Mouse (Mus musculus) midbrain, embryonic 10.5 days (tissue): Measurements from ENCODE around the gene Slc22a17. TPM values are rescaled to one million over a fixed set of nuclear protein-coding genes. Genes with fewer than 3 reads are reported as not detected.

ENCODE experiments used
- DNase-seq: peaks from one replicate; pipeline ENCODE4 v3.0.0-alpha.2; 2017; ENCODE audit warnings: low spot score
- H3K27ac ChIP-seq: fragments of 300-500 bp; sonication (generic); replicated peaks from 2 replicates; pipeline ENCODE4 v1.5.1; 2016; ENCODE audit warnings: mild to moderate bottlenecking
- H3K27me3 ChIP-seq: fragments of 300-500 bp; sonication (generic); 2 replicates; pipeline ENCODE4 v1.6.1; 2016; ENCODE audit warnings: low read depth, mild to moderate bottlenecking; ENCODE audit not compliant: poor library complexity, severe bottlenecking
- H3K36me3 ChIP-seq: fragments of 300-500 bp; sonication (generic); 2 replicates; pipeline ENCODE4 v1.6.1; 2016; ENCODE audit warnings: mild to moderate bottlenecking, moderate library complexity
- H3K4me1 ChIP-seq: fragments of 300-500 bp; sonication (generic); 2 replicates; pipeline ENCODE4 v1.6.1; 2016
- H3K4me3 ChIP-seq: fragments of 300-500 bp; sonication (generic); 2 replicates; pipeline ENCODE4 v1.5.1; 2016; ENCODE audit warnings: mild to moderate bottlenecking, moderate library complexity
- H3K9me3 ChIP-seq: fragments of 300-500 bp; sonication (generic); replicated peaks from 2 replicates; pipeline ENCODE4 v1.6.1; 2016; ENCODE audit warnings: mild to moderate bottlenecking
- WGBS: fragments of 180-500 bp; shearing (Covaris S2); methylation state at CpG from one replicate; pipeline ENCODE4 v1.1.7; 2016; 5-methylcytosine and 5-hydroxymethylcytosine counted together
- polyA plus RNA-seq: library from polyadenylated mRNA; unstranded; fragments of >200 nt; fragmentation: Nextera tagmentation; extraction: Ambion mirVana; gene quantifications from 2 replicates; pipeline ENCODE4 v1.2.1, GENCODE M21; 2016

Slc22a17 gene
- polyA plus RNA-seq, 1 experiment from 2014 or later: 42.0 TPM

DNA sequence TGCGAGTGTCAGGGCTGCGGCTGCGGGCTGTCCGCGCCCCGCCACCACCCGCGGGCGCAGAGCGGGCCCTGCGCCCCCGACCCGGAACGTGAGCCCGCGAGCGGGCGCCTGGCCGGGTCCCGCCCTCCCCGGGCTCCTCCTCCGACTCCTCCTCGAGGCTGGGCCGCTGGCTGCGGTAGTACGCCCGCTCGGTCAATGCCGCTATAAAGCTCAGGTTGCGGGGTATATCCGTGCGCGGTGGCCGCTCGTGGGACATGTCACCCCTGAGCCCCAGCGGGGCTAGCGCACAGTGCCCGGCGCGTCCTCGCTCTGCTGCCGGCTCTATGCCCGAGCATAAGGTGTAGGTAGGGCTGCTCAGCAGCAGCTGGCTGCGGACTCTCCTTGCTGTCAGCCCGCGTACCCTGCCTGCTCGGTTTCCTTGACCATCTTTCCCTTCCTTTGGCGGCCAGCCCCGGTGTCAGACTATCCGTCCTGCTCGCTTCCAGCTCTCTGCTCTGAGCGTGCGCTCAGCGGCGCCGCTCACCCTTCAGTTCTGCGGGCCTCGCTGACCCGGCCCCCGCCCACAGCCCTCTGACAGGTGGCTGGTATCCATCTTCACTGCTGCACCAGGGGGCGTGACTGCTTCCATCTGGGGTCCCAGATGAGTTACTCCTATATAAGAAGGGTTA is 35.8 kb downstream of the Slc22a17 start, which contains the start of gene Ppp1r3e:
Ppp1r3e (minus strand) TSS at position 503 of the 668 bp plus-strand sequence.
- Histone ChIP-seq H3K9me3 (no peaks in the 10 kb centered on the region), H3K36me3 (no peaks in the 10 kb centered on the region), H3K4me3 (peak within 1 kb of the TSS; percentile 85), H3K27ac (peak within 1 kb of the TSS; percentile 90), H3K27me3 (peaks cover 27% of the 10 kb centered on the region), H3K4me1 (peaks cover 26% of the 10 kb centered on the region)
- DNase-seq: peak; percentile 69
- WGBS: under 1% methylated on average over 60 of the region's 61 CpGs

DNA sequence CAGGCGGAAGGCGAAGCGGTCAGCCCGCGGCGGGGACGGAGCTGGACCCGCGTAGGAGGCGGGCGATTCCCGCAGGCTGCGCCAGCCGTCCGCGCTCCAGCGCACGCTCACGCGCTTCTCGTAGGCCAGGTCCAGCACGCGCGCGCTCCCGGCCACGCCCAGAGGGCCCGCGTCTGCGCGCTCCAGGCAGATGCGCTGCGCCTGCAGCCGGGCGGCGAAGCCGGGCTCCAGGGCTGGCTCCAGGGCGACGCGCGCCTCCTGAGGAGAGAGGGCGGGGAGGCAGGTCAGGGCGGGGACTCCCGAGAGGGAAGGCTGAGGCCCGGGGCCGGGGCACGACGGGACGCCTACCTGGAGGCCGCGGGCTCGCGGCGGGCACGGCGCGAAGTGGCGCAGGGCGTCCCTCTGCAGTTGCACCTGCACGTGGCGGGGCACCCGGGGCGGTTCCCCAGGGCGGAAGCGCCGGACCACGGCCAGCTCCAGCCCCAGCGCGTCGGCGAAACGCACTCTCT is 36.3 kb downstream of the Slc22a17 start:
- peaks cover 27% of the 10 kb centered on the region for H3K27me3 ChIP-seq
- H3K9me3 ChIP-seq: no peaks in the 10 kb centered on the region
- H3K36me3 ChIP-seq: no peaks in the 10 kb centered on the region
- peak overlapping the region; percentile 90 for H3K27ac ChIP-seq
- DNase-seq: peak; percentile 89
- H3K4me3 ChIP-seq: peak overlapping the region; percentile 85
- peaks cover 26% of the 10 kb centered on the region for H3K4me1 ChIP-seq
- WGBS: under 1% methylated on average over 72 of the region's 72 CpGs

DNA sequence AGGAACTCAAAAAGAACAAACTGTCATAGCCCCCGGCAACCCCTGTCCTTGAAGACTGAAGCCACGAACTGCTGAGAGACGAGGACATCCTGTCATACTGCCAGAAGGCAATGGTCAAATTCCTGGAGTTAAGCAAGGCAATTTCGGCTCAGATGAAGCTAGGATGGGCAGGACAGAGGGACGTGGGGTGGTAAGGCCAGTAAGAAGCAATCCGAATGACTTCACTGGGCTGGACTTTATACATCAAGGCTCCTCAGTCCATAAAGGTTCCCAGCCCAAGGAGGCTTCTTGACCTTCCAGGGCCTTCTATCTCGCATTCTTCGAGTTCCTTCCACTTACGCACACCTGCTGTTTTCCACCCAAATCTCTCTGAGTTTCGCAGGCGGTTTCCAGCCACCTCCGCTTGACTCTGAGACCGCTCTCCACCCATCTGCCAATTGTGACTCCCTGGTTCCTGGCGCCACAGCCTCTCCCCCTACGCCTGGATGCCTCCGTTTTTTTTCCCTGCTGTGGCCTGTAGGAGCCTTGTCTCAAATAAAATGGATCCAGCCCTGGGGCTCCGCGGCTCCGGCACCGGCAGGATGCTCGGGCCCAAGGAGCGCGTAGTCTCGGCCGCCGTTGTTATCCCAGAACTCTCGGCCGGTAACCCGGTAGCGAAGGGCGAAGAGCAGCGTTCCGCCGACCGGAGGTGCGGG is 36.9 kb downstream of the Slc22a17 start:
- H3K4me3 ChIP-seq: peak overlapping the region; percentile 85
- no peaks in the 10 kb centered on the region for H3K36me3 ChIP-seq
- H3K27ac ChIP-seq: peak overlapping the region; percentile 90
- no peaks in the 10 kb centered on the region for H3K9me3 ChIP-seq
- H3K27me3 ChIP-seq: peaks cover 27% of the 10 kb centered on the region
- WGBS: 2% methylated on average over 36 of the region's 36 CpGs
- H3K4me1 ChIP-seq: peaks cover 26% of the 10 kb centered on the region
- DNase-seq: no peak

- WGBS: 88% methylated on average over 3 of the region's 3 CpGs
Measured at GRCm38 (mm10) chr14:54874165-54874564, 38.8 kb downstream of the Slc22a17 start.

DNA sequence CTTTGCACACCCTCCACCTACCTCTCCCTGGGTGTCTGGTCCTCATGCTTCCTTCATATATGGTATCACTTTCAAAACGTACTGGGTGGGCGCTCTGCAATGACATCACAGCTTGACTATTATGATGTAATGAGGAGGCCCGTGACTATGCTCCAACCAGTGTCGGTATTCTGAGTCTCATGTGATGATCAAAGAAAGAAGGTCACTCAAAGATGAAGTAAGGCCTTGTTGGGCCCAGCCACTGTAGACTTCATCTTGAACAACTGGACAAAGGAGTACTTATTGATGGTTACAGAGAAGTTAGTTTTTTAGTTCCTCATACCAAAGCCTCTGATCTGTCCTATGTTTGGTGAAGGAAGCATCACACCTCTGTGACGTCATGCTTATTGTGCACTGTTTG is 42.1 kb downstream of the Slc22a17 start, which contains the start of gene Homez:
Homez (minus strand) TSS at position 101 of the 400 bp plus-strand sequence.
- peaks cover 8% of the 10 kb centered on the region; the same call in 1 of the 2 replicates for H3K27me3 ChIP-seq
- H3K27ac ChIP-seq: no peak within 1 kb of the TSS
- H3K4me1 ChIP-seq: peaks cover 6% of the 10 kb centered on the region
- H3K36me3 ChIP-seq: no peaks in the 10 kb centered on the region
- 89% methylated on average over 5 of the region's 5 CpGs for WGBS
- no peak for DNase-seq
- no peak within 1 kb of the TSS for H3K4me3 ChIP-seq
- no peaks in the 10 kb centered on the region for H3K9me3 ChIP-seq

More at GRCm38 (mm10) chr14:54874165-54874564, 38.8 kb downstream of the Slc22a17 start:
- DNase-seq: no peak
- Histone ChIP-seq H3K9me3 (no peaks in the 10 kb centered on the region), H3K4me1 (peaks cover 26% of the 10 kb centered on the region), H3K4me3 (no peak overlapping the region), H3K27me3 (peaks cover 27% of the 10 kb centered on the region), H3K36me3 (no peaks in the 10 kb centered on the region), H3K27ac (no peak overlapping the region)

DNA sequence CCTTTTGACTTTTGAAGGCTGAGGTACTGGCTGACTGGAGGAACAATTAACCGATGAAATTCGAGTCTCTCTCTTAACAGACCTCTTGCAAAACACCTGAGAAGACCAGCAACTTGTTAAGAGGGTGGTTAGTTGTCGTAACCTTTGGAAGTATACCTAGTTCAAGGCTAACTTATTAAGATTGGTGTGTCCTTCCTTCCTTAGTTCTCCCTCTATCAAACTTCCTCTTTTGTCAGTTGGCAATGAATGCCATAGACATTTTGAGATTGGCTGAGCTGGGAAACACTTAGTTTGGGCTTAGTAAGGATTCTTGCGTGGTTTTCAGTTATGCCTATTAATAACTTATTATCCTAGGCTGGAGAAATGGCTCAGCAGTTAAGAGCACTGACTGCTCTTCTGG is 44.9 kb downstream of the Slc22a17 start:
- Histone ChIP-seq H3K4me1 (peaks cover 11% of the 10 kb centered on the region), H3K27me3 (no peaks in the 10 kb centered on the region), H3K27ac (no peak overlapping the region), H3K4me3 (no peak overlapping the region), H3K36me3 (no peaks in the 10 kb centered on the region), H3K9me3 (no peaks in the 10 kb centered on the region)
- WGBS: 86% methylated on average over 4 of the region's 4 CpGs
- no peak for DNase-seq

DNA sequence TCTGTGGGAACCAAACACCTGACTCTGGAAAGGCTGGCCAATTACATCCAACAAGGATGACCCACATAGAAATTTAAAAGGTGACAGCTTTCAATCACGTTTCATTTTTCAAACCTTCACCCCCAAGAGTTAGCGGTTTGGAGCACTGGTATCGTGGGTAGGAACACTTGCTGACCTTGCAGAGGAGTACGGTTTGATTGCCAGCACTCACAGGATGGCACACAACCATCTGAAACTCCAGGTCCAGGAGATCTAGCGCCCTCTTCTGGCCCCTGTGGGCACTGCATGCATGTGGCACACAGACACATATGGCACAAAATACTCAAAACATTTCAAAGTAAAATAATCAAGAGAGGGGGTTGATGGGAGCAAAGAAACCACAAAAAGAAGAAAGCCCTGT is 46.0 kb downstream of the Slc22a17 start:
- 55% methylated on average over 5 of the region's 5 CpGs for WGBS
- H3K4me3 ChIP-seq: no peak overlapping the region
- H3K9me3 ChIP-seq: no peaks in the 10 kb centered on the region
- peaks cover 21% of the 10 kb centered on the region for H3K4me1 ChIP-seq
- DNase-seq: peak; percentile 26
- no peaks in the 10 kb centered on the region for H3K27me3 ChIP-seq
- H3K27ac ChIP-seq: no peak overlapping the region
- H3K36me3 ChIP-seq: no peaks in the 10 kb centered on the region

DNA sequence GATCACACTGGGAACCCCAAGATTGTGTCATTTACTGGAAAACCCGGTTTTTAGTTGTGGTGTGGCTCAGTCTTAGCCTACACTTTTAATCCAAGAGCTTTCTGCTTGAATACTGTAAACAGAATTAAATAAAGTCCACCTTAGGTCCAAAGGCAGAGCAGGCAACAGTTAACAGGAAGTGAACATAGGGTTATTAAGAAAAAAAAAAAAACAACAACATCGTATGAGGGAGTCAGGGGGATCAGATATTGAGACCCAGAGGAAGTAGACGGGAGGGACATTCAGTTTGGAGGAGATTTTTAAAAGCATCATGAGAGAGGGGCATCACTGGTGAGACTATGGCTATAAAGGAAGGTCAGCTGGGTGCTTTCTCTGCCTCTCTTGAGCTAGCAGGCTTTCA is 46.7 kb downstream of the Slc22a17 start:
- Histone ChIP-seq H3K36me3 (no peaks in the 10 kb centered on the region), H3K27me3 (no peaks in the 10 kb centered on the region), H3K4me1 (peaks cover 21% of the 10 kb centered on the region), H3K4me3 (no peak overlapping the region), H3K9me3 (no peaks in the 10 kb centered on the region), H3K27ac (no peak overlapping the region)
- DNase-seq: no peak
- 76% methylated on average over 3 of the region's 3 CpGs for WGBS

DNA sequence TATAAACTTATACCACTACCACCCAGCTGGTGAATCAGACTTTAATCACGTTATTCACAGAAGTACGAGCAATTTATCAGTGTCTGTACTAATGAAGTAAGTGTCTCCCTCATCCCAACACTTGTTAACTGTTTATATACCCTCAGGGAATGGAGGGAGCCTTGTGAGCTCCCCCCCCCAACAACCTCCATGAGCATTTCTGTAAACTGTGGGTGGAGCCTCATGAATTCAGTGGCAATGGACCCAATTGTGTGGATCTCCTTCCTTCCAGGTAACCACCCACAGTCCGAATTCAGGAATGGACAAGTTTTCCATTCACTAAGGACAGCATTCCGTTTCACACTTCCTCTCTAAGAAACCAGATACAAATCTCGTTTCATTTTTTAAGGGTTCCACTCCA is 47.3 kb downstream of the Slc22a17 start:
- DNase-seq: no peak
- no peaks in the 10 kb centered on the region for H3K36me3 ChIP-seq
- no peaks in the 10 kb centered on the region for H3K9me3 ChIP-seq
- H3K4me1 ChIP-seq: peaks cover 21% of the 10 kb centered on the region
- H3K27me3 ChIP-seq: no peaks in the 10 kb centered on the region
- H3K4me3 ChIP-seq: no peak overlapping the region
- no peak overlapping the region for H3K27ac ChIP-seq
- WGBS: 86% methylated on average over 5 of the region's 5 CpGs

GRCm38 (mm10) chr14:54864313-54865036 is 48.5 kb downstream of the Slc22a17 start:
- H3K4me3 ChIP-seq: peak overlapping the region; percentile 86
- H3K9me3 ChIP-seq: no peaks in the 10 kb centered on the region
- H3K27me3 ChIP-seq: no peaks in the 10 kb centered on the region
- WGBS: 18% methylated on average over 21 of the region's 21 CpGs
- H3K36me3 ChIP-seq: no peaks in the 10 kb centered on the region
- peaks cover 21% of the 10 kb centered on the region for H3K4me1 ChIP-seq
- H3K27ac ChIP-seq: peak overlapping the region; percentile 96
- DNase-seq: no peak

GRCm38 (mm10) chr14:54863501-54864312 is 49.2 kb downstream of the Slc22a17 start:
- no peaks in the 10 kb centered on the region for H3K9me3 ChIP-seq
- under 1% methylated on average over 55 of the region's 56 CpGs for WGBS
- H3K36me3 ChIP-seq: peaks cover under 1% of the 10 kb centered on the region; the same call in 1 of the 2 replicates
- H3K27me3 ChIP-seq: no peaks in the 10 kb centered on the region
- peak; percentile 96 for DNase-seq
- peak overlapping the region; percentile 96 for H3K27ac ChIP-seq
- peaks cover 21% of the 10 kb centered on the region for H3K4me1 ChIP-seq
- peak overlapping the region; percentile 86 for H3K4me3 ChIP-seq

DNA sequence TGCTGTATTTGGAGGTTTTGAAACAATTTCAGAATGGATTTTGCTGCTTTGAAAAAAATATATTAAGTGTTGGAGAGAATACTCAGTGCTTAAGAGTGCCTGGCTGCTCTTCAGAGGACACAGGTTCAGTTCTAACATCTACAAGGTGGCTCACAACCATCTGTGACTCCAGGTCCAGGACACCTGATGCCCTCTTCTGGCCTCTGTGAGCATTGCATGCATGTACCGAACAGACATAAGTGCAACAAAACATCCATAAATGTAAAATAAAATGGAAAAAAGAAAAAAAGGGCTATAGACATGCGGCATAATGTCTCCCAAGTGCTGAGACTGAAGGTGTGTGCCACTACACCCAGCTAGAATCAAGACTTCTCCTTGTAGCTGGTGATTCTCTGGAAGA is 52.4 kb downstream of the Slc22a17 start:
- Histone ChIP-seq H3K4me3 (no peak overlapping the region), H3K9me3 (no peaks in the 10 kb centered on the region), H3K4me1 (peaks cover 25% of the 10 kb centered on the region), H3K27me3 (no peaks in the 10 kb centered on the region), H3K36me3 (peaks cover 30% of the 10 kb centered on the region), H3K27ac (no peak overlapping the region)
- peak; percentile 51 for DNase-seq
- 58% methylated on average over 2 of the region's 2 CpGs for WGBS
